In the genomic region with DNA sequence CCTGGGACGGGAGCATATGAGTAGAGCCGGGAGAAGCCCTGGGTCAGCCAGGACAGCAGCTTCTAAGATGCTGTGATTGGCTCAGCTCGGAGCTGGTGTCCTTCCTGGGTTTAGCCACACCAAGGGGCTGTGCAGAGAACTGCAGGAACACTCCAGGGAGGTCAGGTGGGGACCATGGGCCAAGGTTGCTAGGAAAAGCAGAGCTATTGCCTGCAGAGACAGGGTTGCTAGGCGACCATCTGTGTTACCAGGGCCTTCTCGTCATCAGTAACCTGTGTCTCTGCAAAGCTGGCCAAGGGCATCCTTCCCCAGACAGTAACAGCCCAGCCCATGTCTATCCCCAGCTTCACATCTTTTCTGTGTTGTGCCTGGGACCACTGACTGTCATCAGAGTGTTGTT, we compare ENCODE assay signal across 16 mouse cellular contexts. TPM values are rescaled to one million over a fixed set of nuclear protein-coding genes. Genes with fewer than 3 reads are reported as not detected.
DNase-seq lines count a peak whose midpoint lies in the region; ATAC-seq lines count a peak whose summit lies in the region.
"Had no signal": no experiment of that assay in that cellular context is flagged by ENCODE, and none has a peak within 500 bp of the region (broad histone marks: within the 10 kb centered on the region; RNA-seq: fewer than 3 reads in every experiment).

No protein-coding gene starts in this region.

- H3K4me1 ChIP-seq in hindbrain, embryonic 13.5 days (replicated peaks) = peaks cover 10% of the 10 kb centered on the region
- H3K4me1 ChIP-seq in hindbrain, embryonic 10.5 days (replicated peaks) = peaks cover 6% of the 10 kb centered on the region
- H3K4me1 ChIP-seq in embryonic facial prominence, embryonic 10.5 days = peaks cover 5% of the 10 kb centered on the region; the same call in 1 of the 2 replicates
- H3K4me1 ChIP-seq in midbrain, embryonic 16.5 days (ENCODE audit: control insufficient read depth, insufficient read depth, low read length) = peaks cover 8% of the 10 kb centered on the region; the same call in 1 of the 2 replicates
- no peaks in the 10 kb centered on the region for H3K4me1 ChIP-seq in liver, embryonic 11.5 days (replicated peaks; ENCODE audit: control insufficient read depth, insufficient read depth, low read length)
- H3K4me1 ChIP-seq: embryonic facial prominence, embryonic 15.5 days; limb, embryonic 13.5 days had no signal

- H3K4me2 ChIP-seq in hindbrain, embryonic 13.5 days = no peak overlapping the region
- no peak overlapping the region for H3K4me2 ChIP-seq in midbrain, embryonic 16.5 days (ENCODE audit: low read length)
- no peak overlapping the region for H3K4me2 ChIP-seq in liver, embryonic 11.5 days
- H3K4me2 ChIP-seq: embryonic facial prominence, embryonic 15.5 days; heart, embryonic 13.5 days; limb, embryonic 13.5 days; lung, embryonic 14.5 days had no signal

- no peaks in the 10 kb centered on the region for H3K36me3 ChIP-seq in hindbrain, embryonic 13.5 days
- no peaks in the 10 kb centered on the region for H3K36me3 ChIP-seq in hindbrain, embryonic 10.5 days
- no peaks in the 10 kb centered on the region for H3K36me3 ChIP-seq in embryonic facial prominence, embryonic 10.5 days (replicated peaks)
- no peaks in the 10 kb centered on the region for H3K36me3 ChIP-seq in midbrain, embryonic 16.5 days (ENCODE audit: control insufficient read depth, insufficient read depth, low read length)
- no peaks in the 10 kb centered on the region for H3K36me3 ChIP-seq in liver, embryonic 11.5 days (ENCODE audit: control insufficient read depth, insufficient read depth, low read length)
- H3K36me3 ChIP-seq: embryonic facial prominence, embryonic 15.5 days; heart, embryonic 13.5 days; limb, embryonic 13.5 days had no signal

- no peak overlapping the region for H3K9ac ChIP-seq in hindbrain, embryonic 13.5 days
- no peak overlapping the region for H3K9ac ChIP-seq in midbrain, embryonic 16.5 days (ENCODE audit: low read depth, low read length)
- H3K9ac ChIP-seq in liver, embryonic 11.5 days (ENCODE audit: low read depth, low read length) = no peak overlapping the region
- H3K9ac ChIP-seq: embryonic facial prominence, embryonic 15.5 days; heart, embryonic 13.5 days; limb, embryonic 13.5 days; lung, embryonic 14.5 days had no signal

- no peak overlapping the region for H3K4me3 ChIP-seq in hindbrain, embryonic 13.5 days
- H3K4me3 ChIP-seq in hindbrain, embryonic 10.5 days = no peak overlapping the region
- H3K4me3 ChIP-seq in embryonic facial prominence, embryonic 10.5 days = no peak overlapping the region
- no peak overlapping the region for H3K4me3 ChIP-seq in midbrain, embryonic 16.5 days (ENCODE audit: low read depth, low read length)
- H3K4me3 ChIP-seq in liver, embryonic 11.5 days (ENCODE audit: low read depth, low read length) = no peak overlapping the region
- H3K4me3 ChIP-seq: embryonic facial prominence, embryonic 15.5 days; heart, embryonic 13.5 days; limb, embryonic 13.5 days; megakaryocyte, embryonic 14.5 days had no signal

- H3K27me3 ChIP-seq in hindbrain, embryonic 13.5 days = no peaks in the 10 kb centered on the region
- no peaks in the 10 kb centered on the region for H3K27me3 ChIP-seq in hindbrain, embryonic 10.5 days (ENCODE audit: insufficient read depth, poor library complexity, severe bottlenecking)
- H3K27me3 ChIP-seq in embryonic facial prominence, embryonic 10.5 days (replicated peaks; ENCODE audit: low read depth, poor library complexity, severe bottlenecking) = no peaks in the 10 kb centered on the region
- no peaks in the 10 kb centered on the region for H3K27me3 ChIP-seq in midbrain, embryonic 16.5 days (ENCODE audit: control insufficient read depth, insufficient read depth, low read depth, low read length)
- no peaks in the 10 kb centered on the region for H3K27me3 ChIP-seq in liver, embryonic 11.5 days (replicated peaks; ENCODE audit: control insufficient read depth, insufficient read depth, low read length)
- H3K27me3 ChIP-seq: embryonic facial prominence, embryonic 15.5 days; heart, embryonic 13.5 days; limb, embryonic 13.5 days had no signal

- 0 out of 2 replicates have a peak overlapping the region, but pooled peaks have one; percentile 9 for H3K27ac ChIP-seq in hindbrain, embryonic 13.5 days
- H3K27ac ChIP-seq in hindbrain, embryonic 10.5 days = no peak overlapping the region
- H3K27ac ChIP-seq in embryonic facial prominence, embryonic 10.5 days (replicated peaks) = 0 out of 2 replicates have a peak overlapping the region, but pooled peaks have one; percentile 20
- H3K27ac ChIP-seq in midbrain, embryonic 16.5 days (ENCODE audit: low read length) = peak overlapping the region; percentile 31
- H3K27ac ChIP-seq in liver, embryonic 11.5 days (ENCODE audit: low read depth, low read length) = no peak overlapping the region
- H3K27ac ChIP-seq: embryonic facial prominence, embryonic 15.5 days; heart, embryonic 13.5 days; limb, embryonic 13.5 days had no signal

- no peaks in the 10 kb centered on the region for H3K9me3 ChIP-seq in hindbrain, embryonic 13.5 days
- H3K9me3 ChIP-seq in hindbrain, embryonic 10.5 days = no peaks in the 10 kb centered on the region
- H3K9me3 ChIP-seq in embryonic facial prominence, embryonic 10.5 days = no peaks in the 10 kb centered on the region
- H3K9me3 ChIP-seq in midbrain, embryonic 16.5 days (replicated peaks; ENCODE audit: control insufficient read depth, low read length, poor library complexity, severe bottlenecking) = no peaks in the 10 kb centered on the region
- no peaks in the 10 kb centered on the region for H3K9me3 ChIP-seq in liver, embryonic 11.5 days (ENCODE audit: control insufficient read depth, low read length)
- H3K9me3 ChIP-seq: embryonic facial prominence, embryonic 15.5 days; heart, embryonic 13.5 days; limb, embryonic 13.5 days had no signal

- ATAC-seq in hindbrain, embryonic 13.5 days (ENCODE audit: low FRiP score) = peak; percentile 69
- peak; percentile 80 for ATAC-seq in midbrain, embryonic 16.5 days
- ATAC-seq in liver, embryonic 11.5 days (replicated peaks; ENCODE audit: low FRiP score) = no peak
- ATAC-seq: intestine, postnatal 0 days had no signal

- DNase-seq in cerebellum, postnatal 10 days = peak; percentile 54 to 59
- DNase-seq in cerebellum, postnatal 36 days = no peak
- DNase-seq in hindbrain, embryonic 10.5 days (ENCODE audit: low spot score) = no peak
- no peak for DNase-seq in embryonic facial prominence, embryonic 10.5 days (ENCODE audit: low spot score)
- no peak for DNase-seq in liver, embryonic 11.5 days (ENCODE audit: low spot score)
- DNase-seq in kidney, adult 8-10 months = no peak
- DNase-seq: cerebellum, adult 9-11 months; gastrocnemius, postnatal 14 days; lung, embryonic 14.5 days had no signal

- 56% methylated on average over 5 of the region's 5 CpGs for WGBS in hindbrain, embryonic 13.5 days
- 65% methylated on average over 5 of the region's 5 CpGs for WGBS in hindbrain, embryonic 10.5 days
- WGBS in embryonic facial prominence, embryonic 10.5 days = 64% methylated on average over 5 of the region's 5 CpGs
- 50% methylated on average over 5 of the region's 5 CpGs for WGBS in midbrain, embryonic 16.5 days
- WGBS in liver, embryonic 11.5 days = 62% methylated on average over 5 of the region's 5 CpGs

RNA-seq across cellular contexts. Expression of a gene that starts 24.9 kb away (rescaled TPM):
- polyA plus RNA-seq in hindbrain, embryonic 13.5 days (2015; fragmentation: Nextera tagmentation; extraction: Ambion mirVana) = 0.45 and 0.48 TPM in 2 replicates
- polyA plus RNA-seq in hindbrain, embryonic 10.5 days (2016; fragmentation: Nextera tagmentation; extraction: Ambion mirVana) = 0.07 and 0.59 TPM in 2 replicates
- polyA plus RNA-seq in embryonic facial prominence, embryonic 10.5 days (2016; fragmentation: Nextera tagmentation; extraction: Ambion mirVana) = not detected in 2 replicates
- 0.51 and 0.67 TPM in 2 replicates for polyA plus RNA-seq in midbrain, embryonic 16.5 days (2015; fragmentation: Nextera tagmentation; extraction: Ambion mirVana)
- polyA plus RNA-seq in liver, embryonic 11.5 days (2014; fragmentation: Nextera tagmentation; extraction: Ambion mirVana) = 0.36 TPM in 1 of 2 replicates, not detected in the other

RNA-seq across cellular contexts. Expression of a gene that starts 28.9 kb away (rescaled TPM):
- polyA plus RNA-seq in hindbrain, embryonic 13.5 days (2015; fragmentation: Nextera tagmentation; extraction: Ambion mirVana) = 0.94 and 2.1 TPM in 2 replicates
- not detected in 2 replicates for polyA plus RNA-seq in hindbrain, embryonic 10.5 days (2016; fragmentation: Nextera tagmentation; extraction: Ambion mirVana)
- not detected in 2 replicates for polyA plus RNA-seq in embryonic facial prominence, embryonic 10.5 days (2016; fragmentation: Nextera tagmentation; extraction: Ambion mirVana)
- 2.7 and 2.8 TPM in 2 replicates for polyA plus RNA-seq in midbrain, embryonic 16.5 days (2015; fragmentation: Nextera tagmentation; extraction: Ambion mirVana)
- not detected in 2 replicates for polyA plus RNA-seq in liver, embryonic 11.5 days (2014; fragmentation: Nextera tagmentation; extraction: Ambion mirVana)
- polyA plus RNA-seq: intestine, postnatal 0 days had no signal

RNA-seq across cellular contexts. Expression of a gene that starts 50.3 kb away (rescaled TPM):
- 16.6 and 17.4 TPM in 2 replicates for polyA plus RNA-seq in hindbrain, embryonic 13.5 days (2015; fragmentation: Nextera tagmentation; extraction: Ambion mirVana)
- polyA plus RNA-seq in hindbrain, embryonic 10.5 days (2016; fragmentation: Nextera tagmentation; extraction: Ambion mirVana) = 12.4 and 16.6 TPM in 2 replicates
- 11.5 and 12.4 TPM in 2 replicates for polyA plus RNA-seq in embryonic facial prominence, embryonic 10.5 days (2016; fragmentation: Nextera tagmentation; extraction: Ambion mirVana)
- polyA plus RNA-seq in midbrain, embryonic 16.5 days (2015; fragmentation: Nextera tagmentation; extraction: Ambion mirVana) = 16.2 and 17.5 TPM in 2 replicates
- 3.3 and 3.4 TPM in 2 replicates for polyA plus RNA-seq in liver, embryonic 11.5 days (2014; fragmentation: Nextera tagmentation; extraction: Ambion mirVana)

RNA-seq across cellular contexts. Expression of a gene that starts 50.6 kb away (rescaled TPM):
- polyA plus RNA-seq in hindbrain, embryonic 13.5 days (2015; fragmentation: Nextera tagmentation; extraction: Ambion mirVana) = 35.1 and 37.8 TPM in 2 replicates
- 48.5 and 48.8 TPM in 2 replicates for polyA plus RNA-seq in hindbrain, embryonic 10.5 days (2016; fragmentation: Nextera tagmentation; extraction: Ambion mirVana)
- polyA plus RNA-seq in embryonic facial prominence, embryonic 10.5 days (2016; fragmentation: Nextera tagmentation; extraction: Ambion mirVana) = 42.2 and 47.0 TPM in 2 replicates
- polyA plus RNA-seq in midbrain, embryonic 16.5 days (2015; fragmentation: Nextera tagmentation; extraction: Ambion mirVana) = 35.5 and 38.2 TPM in 2 replicates
- 23.5 and 25.3 TPM in 2 replicates for polyA plus RNA-seq in liver, embryonic 11.5 days (2014; fragmentation: Nextera tagmentation; extraction: Ambion mirVana)

Comparison
In these comparisons a context has a peak if more than half of its experiments do, and no peak if none do; other contexts are left out.
1. DNase-seq: peak in cerebellum, postnatal 10 days (2 of 2); none in cerebellum, postnatal 36 days (0 of 2), hindbrain, embryonic 10.5 days (single experiment), embryonic facial prominence, embryonic 10.5 days (single experiment), liver, embryonic 11.5 days (single experiment) and kidney, adult 8-10 months (0 of 2).
2. H3K27ac ChIP-seq: peak in hindbrain, embryonic 13.5 days (single experiment), embryonic facial prominence, embryonic 10.5 days (single experiment) and midbrain, embryonic 16.5 days (single experiment); none in hindbrain, embryonic 10.5 days (single experiment) and liver, embryonic 11.5 days (single experiment).